Mouse (Mus musculus) liver, embryonic 16.5 days (tissue): Measurements from ENCODE around the gene Gabarapl2. TPM values are rescaled to one million over a fixed set of nuclear protein-coding genes. Genes with fewer than 3 reads are reported as not detected.
A peak's percentile ranks its signal among the peaks of the same experiment; 100 is the strongest.

Experiments
- ATAC-seq: fragments of 200-750 bp; cut with Nextera tagmentation; 2 replicates; pipeline ENCODE4 v1.8.0; 2017; ENCODE audit warnings: low read depth, mild to moderate bottlenecking, moderate number of reproducible peaks, moderate library complexity
- H3K27ac ChIP-seq: fragments of 300-500 bp; sonication (generic); 2 replicates; pipeline ENCODE4 v1.5.1; 2014; ENCODE audit warnings: mild to moderate bottlenecking, low read length
- H3K27me3 ChIP-seq: fragments of 300-500 bp; sonication (generic); 2 replicates; pipeline ENCODE4 v1.6.1; 2014; ENCODE audit warnings: low read depth, low read length, mixed read lengths; ENCODE audit not compliant: control insufficient read depth, insufficient read depth
- H3K36me3 ChIP-seq: fragments of 300-500 bp; sonication (generic); 2 replicates; pipeline ENCODE4 v1.6.1; 2014; ENCODE audit warnings: mild to moderate bottlenecking; ENCODE audit not compliant: control insufficient read depth, insufficient read depth
- H3K4me1 ChIP-seq: fragments of 300-500 bp; sonication (generic); 2 replicates; pipeline ENCODE4 v1.6.1; 2014; ENCODE audit warnings: low read depth, low read length, mixed read lengths; ENCODE audit not compliant: control insufficient read depth
- H3K4me2 ChIP-seq: fragments of 300-500 bp; sonication (generic); 2 replicates; pipeline ENCODE4 v1.6.1; 2014; ENCODE audit warnings: low read depth, low read length, mixed read lengths
- H3K4me3 ChIP-seq: fragments of 300-500 bp; sonication (generic); 2 replicates; pipeline ENCODE4 v1.5.1; 2014; ENCODE audit warnings: low read depth, mild to moderate bottlenecking, low read length
- H3K9ac ChIP-seq: fragments of 300-500 bp; sonication (generic); 2 replicates; pipeline ENCODE4 v1.6.1; 2014; ENCODE audit warnings: low read depth, low read length
- H3K9me3 ChIP-seq: fragments of 300-500 bp; sonication (generic); replicated peaks from 2 replicates; pipeline ENCODE4 v1.6.1; 2016; ENCODE audit warnings: low read length; ENCODE audit not compliant: control insufficient read depth
- WGBS: fragments of 180-500 bp; shearing (Covaris S2); extraction: QIAGEN DNeasy Blood & Tissue Kit; methylation state at CpG from one replicate; pipeline ENCODE4 v1.1.7; 2014; ENCODE audit not compliant: insufficient replicate concordance; 5-methylcytosine and 5-hydroxymethylcytosine counted together
- polyA plus RNA-seq: library from polyadenylated mRNA; unstranded; fragments of >200 nt; fragmentation: Nextera tagmentation; extraction: Ambion mirVana; gene quantifications from 2 replicates; pipeline ENCODE4 v1.2.1, GENCODE M21; 2015

Gene Gabarapl2
- polyA plus RNA-seq, 1 experiment from 2014 or later, result 195 TPM

GRCm38 (mm10) chr8:111991278-111991677 lies 50.8 kb downstream of the Gabarapl2 start:
- H3K27me3 ChIP-seq, result no peaks in the 10 kb centered on the region
- H3K36me3 ChIP-seq, result peaks cover 20% of the 10 kb centered on the region
- peak overlapping the region; percentile 76 for H3K4me3 ChIP-seq
- H3K4me1 ChIP-seq, result peaks cover 4% of the 10 kb centered on the region; the same call in 1 of the 2 replicates
- no peak overlapping the region for H3K27ac ChIP-seq
- peak overlapping the region; percentile 82 for H3K4me2 ChIP-seq
- no peak for ATAC-seq
- no peaks in the 10 kb centered on the region for H3K9me3 ChIP-seq
- 52% methylated on average over 8 of the region's 8 CpGs for WGBS
- peak overlapping the region; percentile 72 for H3K9ac ChIP-seq

GRCm38 (mm10) chr8:111992013-111992702 lies 51.7 kb downstream of the Gabarapl2 start, which contains the start of gene Adat1:
TSS of gene Adat1 (minus strand) at chr8:111992302.
- Histone ChIP-seq H3K4me1 (peaks cover 4% of the 10 kb centered on the region; the same call in 1 of the 2 replicates), H3K4me2 (peak within 1 kb of the TSS; percentile 82), H3K27me3 (no peaks in the 10 kb centered on the region), H3K36me3 (peaks cover 24% of the 10 kb centered on the region), H3K4me3 (peak within 1 kb of the TSS; percentile 76), H3K9me3 (no peaks in the 10 kb centered on the region), H3K27ac (no peak within 1 kb of the TSS), H3K9ac (peak within 1 kb of the TSS; percentile 72)
- WGBS, result 4% methylated on average over 33 of the region's 33 CpGs
- ATAC-seq, result peak; percentile 96

DNA sequence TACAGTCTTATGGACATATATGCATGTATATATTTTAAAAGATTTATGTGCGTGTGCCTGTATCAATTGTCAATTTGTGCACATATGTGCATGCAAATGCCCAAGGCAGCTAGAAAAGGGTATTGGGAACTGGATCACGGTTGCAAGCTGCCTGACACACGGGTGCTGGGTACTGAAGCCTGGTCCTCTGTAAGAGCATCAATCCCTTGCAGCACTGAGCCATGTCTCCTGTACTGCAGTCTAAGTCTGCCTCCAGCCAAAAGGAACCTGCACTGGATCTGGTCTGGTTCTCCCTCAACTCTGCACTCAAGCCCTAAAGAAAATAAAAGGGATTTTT lies 52.2 kb downstream of the Gabarapl2 start:
- no peak for ATAC-seq

More for the DNA sequence above, 52.2 kb downstream of the Gabarapl2 start:
- Histone ChIP-seq H3K9ac (no peak overlapping the region), H3K27me3 (no peaks in the 10 kb centered on the region), H3K36me3 (peaks cover 29% of the 10 kb centered on the region), H3K4me2 (peak overlapping the region; percentile 82), H3K4me1 (peaks cover 4% of the 10 kb centered on the region; the same call in 1 of the 2 replicates), H3K9me3 (no peaks in the 10 kb centered on the region), H3K4me3 (peak overlapping the region; percentile 76), H3K27ac (no peak overlapping the region)
- WGBS, result 65% methylated on average over 3 of the region's 3 CpGs

Other genes with a start within 250 kb of the Gabarapl2 start
- 7.7 and 58.8 TPM in 2 replicates for gene Ctrb1, start 249.7 kb upstream of the Gabarapl2 start, polyA plus RNA-seq
- gene Bcar1, start 196.9 kb upstream of the Gabarapl2 start, polyA plus RNA-seq, result 9.5 and 13.1 TPM in 2 replicates
- gene Cfdp1, start 86.4 kb upstream of the Gabarapl2 start, polyA plus RNA-seq, result 63.2 and 67.8 TPM in 2 replicates
- 4.2 and 4.4 TPM in 2 replicates for gene Tmem170, start 64.0 kb upstream of the Gabarapl2 start, polyA plus RNA-seq
- gene Chst5, start 30.3 kb upstream of the Gabarapl2 start, polyA plus RNA-seq, result 0.04 TPM in 1 of 2 replicates, not detected in the other
- 1.6 and 1.8 TPM in 2 replicates for gene Tmem231, start 6.8 kb upstream of the Gabarapl2 start, polyA plus RNA-seq
- gene Adat1, start 51.6 kb downstream of the Gabarapl2 start, polyA plus RNA-seq, result 3.0 and 3.3 TPM in 2 replicates
- 69.5 and 77.5 TPM in 2 replicates for gene Kars, start 70.6 kb downstream of the Gabarapl2 start, polyA plus RNA-seq
- 5.1 and 5.9 TPM in 2 replicates for gene Terf2ip, start 70.7 kb downstream of the Gabarapl2 start, polyA plus RNA-seq
- 0.09 TPM in 1 of 2 replicates, not detected in the other for gene Gm6793, start 74.3 kb downstream of the Gabarapl2 start, polyA plus RNA-seq